Mouse (Mus musculus) retina, adult 2 months (tissue): Measurements from ENCODE around the gene Fam208b.
A peak's percentile ranks its signal among the peaks of the same experiment; 100 is the strongest.

Source experiments
- DNase-seq: peaks from one replicate; pipeline ENCODE4 v3.0.0-alpha.2; 2012; ENCODE audit warnings: low read depth, low spot score

Fam208b gene

DNA sequence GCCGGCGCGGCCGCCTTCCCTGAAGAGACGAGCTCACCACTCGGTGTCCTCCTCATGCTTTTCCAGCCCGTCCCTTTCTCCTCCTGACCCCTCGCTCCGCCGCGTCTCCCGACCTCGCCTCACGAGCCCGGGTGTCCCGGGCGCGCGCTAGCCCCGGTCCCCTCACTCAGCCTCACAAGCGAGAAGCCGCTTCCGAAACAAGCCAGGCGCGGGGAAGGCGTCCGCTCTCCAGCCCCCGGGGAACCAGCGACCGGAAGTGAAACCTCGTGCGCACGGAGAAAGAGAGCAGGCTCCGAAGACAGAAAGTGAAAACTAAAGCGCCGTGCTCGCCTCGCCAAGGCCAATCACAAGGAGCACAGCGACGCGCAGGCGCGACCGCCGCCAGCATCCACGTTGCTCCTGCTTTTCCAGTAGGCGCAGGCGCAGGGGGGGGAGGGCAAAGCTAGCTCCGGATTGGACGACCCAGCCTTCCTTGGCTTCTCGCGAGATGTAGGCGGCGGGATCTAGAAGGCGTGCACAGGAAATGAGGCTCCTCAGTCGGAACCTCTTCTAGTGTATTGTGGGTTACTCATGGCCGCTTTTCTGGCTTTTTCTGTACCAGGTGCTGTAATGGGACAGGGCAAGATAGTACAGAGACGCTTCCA lies at the start of gene Fam208b:
Gene Fam208b (minus strand): TSS at position 314 of the 644 bp plus-strand sequence.
- peak; percentile 98 for DNase-seq

DNA sequence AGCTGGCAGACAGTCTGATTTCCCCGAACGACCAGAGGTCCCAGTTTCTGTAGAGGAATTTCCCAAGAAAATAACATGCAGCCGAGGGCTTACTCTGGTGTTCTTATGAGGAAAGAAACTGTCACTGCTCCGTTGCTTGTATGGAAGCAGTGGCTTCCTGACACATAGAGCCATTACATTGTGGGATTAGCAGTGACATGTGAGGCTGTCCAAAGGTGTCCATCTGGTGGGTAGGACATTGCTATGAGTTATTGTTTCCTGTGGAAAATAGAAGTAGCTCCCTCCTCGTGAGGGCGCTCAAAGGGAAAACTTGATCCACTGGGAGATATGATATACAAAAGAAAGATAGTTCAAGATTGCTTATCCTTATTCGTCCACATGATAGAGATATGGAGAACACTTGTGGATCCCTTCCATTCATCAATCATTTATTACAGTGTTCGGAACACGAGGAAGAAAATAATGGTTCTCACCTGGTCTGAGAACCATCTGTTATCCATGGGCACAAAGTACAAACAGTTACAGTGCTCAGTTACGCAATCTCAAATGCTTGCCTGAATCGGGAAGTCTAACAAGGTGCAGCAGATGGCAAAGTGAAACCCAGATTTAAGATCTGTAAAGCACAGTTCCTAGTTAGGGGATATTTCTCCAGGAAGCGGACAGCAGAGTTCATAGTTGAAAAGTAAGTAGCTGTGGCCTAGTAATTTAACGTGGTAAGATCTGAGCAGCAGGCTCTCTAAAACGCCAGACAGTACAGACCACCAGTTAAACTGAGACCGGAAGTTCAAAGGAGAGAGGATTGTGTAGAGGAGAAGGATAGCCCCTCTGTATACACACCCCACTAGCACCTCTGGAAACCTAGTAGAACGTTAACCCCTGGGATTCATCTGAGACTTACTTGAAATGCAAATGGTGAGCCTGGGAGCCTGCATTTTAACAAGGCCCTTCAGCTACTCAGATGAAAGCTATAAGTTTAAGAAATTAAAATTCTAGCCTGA lies 48.6 kb upstream of the Fam208b start:
- DNase-seq: no peak

DNA sequence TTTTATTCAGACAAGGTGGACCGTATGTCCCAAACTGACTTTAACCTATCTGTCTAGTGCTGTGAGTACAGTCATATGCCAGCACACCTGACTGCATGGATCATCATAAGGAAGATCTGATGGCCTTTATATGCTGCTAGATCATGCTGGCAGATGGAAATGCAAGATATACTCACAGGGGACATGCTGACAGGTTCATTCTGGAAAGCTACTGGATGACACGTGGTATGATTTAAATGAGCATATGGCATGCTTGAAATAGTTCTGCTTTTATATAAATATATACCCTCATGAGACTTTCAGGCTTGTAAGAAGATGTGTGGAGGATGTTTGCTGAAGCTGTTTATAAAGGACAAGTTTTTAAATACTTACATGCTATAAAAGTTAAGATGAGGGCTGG lies 43.5 kb upstream of the Fam208b start:
- no peak for DNase-seq

DNA sequence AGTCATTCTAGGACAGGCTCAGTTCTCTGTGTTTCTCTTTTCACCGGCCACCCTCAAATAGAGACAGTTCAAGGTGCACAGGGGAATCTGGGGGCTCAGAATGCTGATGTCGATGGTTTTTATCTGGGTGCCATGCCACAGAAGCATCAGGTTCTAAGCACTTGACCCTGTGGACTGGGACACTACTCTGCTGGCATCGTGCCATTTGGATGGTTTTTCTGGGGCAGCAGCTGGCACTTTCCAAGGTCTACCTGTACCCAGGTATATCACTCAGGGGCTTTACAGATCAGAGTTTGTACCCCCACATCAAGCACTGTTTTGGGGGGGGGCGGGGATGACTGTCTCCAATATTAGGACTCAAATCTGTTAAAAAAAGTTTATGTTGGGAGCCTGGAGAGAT lies 39.7 kb upstream of the Fam208b start:
- DNase-seq: no peak

DNA sequence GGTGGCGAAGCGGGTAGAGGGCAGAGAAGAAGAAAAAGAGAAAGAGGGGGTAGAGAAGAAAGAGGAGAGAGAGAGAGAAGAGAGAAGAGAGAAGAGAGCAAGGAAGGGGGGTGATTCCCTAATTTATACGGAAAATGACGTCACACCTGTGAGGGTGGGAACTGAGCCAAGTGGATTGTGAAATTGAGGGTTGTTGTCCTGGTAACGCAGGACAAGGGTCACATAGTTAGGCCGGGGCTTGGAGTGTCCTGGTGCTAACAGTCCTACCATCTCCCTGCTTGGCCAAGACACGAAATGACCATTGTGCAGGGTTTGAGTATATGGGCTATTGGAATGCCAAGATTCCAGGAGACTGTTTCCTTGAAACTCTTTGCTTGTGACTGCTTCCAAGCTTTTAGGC lies 35.7 kb upstream of the Fam208b start:
- no peak for DNase-seq

DNA sequence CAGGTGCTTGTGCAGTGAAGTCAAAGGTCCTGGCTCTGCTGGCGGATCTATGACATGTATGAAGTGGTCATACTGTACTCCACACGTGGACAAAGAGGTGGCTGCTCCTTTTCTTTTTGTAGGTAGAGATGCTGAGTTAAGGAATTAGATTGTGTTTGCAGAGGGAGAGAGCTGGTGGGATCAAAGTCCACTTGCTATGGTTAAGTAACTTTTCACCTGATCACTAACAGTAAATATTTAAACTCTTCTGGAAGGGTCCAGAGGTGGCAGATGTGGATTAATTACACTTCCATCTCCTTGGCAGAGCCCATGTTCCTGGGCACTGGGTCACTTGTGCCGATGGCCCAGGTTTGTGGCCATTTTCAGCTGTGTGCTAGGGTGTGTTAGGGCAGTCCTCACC lies 35.0 kb upstream of the Fam208b start:
- no peak for DNase-seq

DNA sequence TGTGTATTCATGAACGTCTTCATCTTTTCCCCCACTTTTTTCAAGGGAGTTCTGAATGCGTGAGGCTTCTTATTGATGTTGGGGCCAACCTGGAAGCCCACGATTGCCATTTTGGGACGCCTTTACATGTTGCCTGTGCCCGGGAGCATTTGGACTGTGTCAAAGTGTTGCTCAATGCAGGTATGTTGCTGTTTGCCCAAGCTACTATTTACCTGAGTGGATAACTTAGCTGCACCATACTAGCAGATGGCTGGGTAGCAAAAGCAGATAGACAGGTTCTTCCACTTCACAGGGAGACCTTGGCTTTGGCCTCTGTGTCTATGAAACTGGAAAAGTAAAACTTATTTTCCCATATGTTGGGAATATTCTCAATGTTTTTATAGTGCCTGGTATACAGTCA lies 34.0 kb upstream of the Fam208b start:
- DNase-seq: no peak

DNA sequence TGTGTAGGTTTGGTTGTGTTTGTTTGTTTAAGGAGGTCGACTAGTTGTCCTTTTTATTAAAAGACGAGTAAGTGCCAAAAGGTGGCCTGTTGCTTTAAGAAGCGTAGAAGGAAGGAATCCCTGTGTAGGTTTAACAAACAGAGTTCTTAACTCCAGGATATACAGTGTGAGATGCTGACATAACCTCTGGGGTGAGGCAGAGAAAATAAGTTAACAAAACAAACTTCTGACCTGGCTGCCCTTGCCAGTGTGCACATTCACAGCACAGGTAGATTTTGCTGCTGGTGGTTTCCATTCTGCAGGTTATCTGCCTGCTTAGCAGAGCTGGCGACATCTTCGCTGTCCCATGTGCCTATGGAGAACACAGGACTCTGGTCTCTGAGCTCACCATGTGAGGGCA lies 31.6 kb upstream of the Fam208b start:
- DNase-seq: no peak

DNA sequence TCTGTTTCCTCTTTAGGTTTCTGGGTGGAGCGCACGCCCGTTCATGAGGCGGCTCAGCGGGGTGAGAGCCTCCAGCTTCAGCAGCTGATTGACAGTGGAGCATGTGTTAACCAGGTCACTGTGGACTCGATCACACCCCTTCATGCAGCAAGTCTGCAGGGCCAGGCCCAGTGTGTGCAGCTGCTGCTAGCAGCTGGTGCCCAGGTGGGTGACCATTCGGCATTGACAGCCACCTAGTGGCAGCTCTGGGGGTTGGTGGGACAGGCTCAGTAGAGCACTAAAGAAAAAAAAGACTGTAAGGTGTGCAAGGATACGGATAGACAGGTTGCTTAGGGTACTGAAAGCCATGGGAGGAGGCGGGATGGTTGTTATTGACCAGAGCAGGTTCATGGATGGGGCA lies 31.1 kb upstream of the Fam208b start:
- DNase-seq: no peak

DNA sequence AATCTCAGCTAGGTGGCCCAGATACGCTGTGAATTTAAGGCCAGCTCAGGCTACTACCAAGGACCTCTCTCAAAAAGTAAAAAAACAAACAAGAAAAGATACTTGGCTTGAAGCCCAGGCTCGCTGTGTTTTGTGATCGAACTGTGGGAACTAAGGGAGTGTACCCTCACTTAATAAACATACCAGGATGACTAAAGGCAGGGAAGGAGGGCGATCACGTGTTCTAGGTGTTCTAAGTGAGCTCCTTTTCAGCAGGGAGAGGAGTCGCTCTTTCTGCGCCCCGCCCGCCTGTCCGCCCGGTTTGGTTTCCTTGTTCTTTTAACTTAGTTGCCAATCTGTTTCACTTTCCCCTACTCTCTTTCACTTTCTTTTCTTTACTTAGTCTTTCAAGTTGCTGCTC lies 25.9 kb upstream of the Fam208b start:
- no peak for DNase-seq

DNA sequence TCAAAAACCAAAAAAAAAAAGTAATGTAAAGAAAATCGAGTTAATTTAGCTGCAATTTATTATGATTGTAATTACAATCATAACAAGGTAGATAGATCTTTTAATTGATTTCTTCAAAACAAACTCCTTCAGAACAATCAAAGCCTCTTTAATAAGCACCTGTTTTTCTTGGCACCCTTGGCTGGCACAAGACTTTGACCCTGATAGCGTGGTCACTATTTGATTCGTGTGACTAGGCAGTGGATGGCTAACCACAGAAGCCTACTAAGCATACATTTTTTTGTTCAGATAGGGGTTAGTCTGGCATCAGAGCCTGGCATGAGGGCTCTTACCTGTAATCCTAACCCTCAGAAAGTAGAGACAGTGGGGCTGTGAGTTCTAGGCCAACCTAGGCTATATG lies 24.2 kb upstream of the Fam208b start:
- DNase-seq: no peak

DNA sequence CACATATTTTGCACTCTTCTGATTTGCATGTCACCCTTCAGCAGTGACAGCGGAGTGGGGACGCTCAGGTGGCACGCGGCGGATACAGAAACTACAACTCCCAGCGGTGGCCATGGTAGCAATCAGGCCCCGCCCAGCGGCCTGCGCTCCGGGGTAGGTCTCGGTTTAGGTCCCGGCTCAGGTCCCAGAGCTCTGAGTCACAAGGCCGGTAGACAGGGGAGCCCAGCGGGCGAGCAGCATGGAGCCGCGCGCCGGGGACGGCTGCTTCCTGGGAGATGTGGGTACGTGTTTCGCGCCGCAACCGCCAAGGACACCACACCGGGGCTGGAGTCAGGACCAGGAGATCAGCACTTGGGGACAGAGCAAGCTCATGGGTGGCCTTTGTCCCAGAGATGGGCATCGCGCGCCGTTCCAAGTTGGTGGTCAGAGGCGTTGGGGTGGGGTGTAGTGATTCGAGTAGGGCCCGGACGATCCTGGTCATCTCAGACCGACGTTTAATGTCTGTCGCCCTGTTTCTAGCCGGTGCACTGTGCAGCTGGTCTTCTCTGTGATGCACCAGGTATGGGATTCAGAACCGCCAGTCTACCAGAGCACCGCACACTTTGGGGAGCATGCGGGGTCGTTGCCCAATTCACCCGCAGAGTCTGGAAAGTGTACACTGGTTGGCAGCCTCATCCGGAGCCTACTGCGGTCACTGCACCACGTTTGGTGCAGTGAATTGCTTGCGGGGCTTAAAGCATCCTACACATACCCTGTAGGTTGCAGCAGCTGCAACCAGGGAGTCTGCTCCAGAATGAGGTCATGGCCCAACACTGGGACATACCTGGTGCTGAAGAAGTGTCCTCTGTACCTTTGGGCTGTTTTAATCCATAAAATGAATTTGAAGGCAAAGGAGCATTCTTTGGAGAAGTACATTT lies 23.2 kb upstream of the Fam208b start, which contains the start of gene Asb13:
Gene Asb13 (plus strand): TSS at position 138 of the 917 bp plus-strand sequence.
- peak; percentile 68 for DNase-seq

DNA sequence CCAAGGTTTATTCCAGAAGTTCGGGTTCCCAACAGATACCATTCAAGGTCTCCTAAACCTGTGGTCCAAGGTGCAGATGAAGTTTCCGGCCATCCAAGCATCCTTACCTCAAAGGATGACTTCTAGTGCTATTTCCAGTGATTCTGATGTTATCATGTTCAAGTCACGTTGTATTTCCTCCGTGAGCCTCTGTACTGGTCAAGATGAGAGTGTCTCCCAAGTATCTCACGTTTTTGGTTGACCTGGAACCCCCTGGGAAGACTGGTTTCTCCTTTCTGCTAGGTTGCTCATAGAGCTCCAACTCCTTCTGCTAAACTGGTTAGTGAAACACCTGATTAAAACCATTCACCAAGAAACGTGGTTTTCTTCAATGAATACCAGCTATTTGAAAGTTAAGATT lies 22.2 kb upstream of the Fam208b start:
- no peak for DNase-seq

DNA sequence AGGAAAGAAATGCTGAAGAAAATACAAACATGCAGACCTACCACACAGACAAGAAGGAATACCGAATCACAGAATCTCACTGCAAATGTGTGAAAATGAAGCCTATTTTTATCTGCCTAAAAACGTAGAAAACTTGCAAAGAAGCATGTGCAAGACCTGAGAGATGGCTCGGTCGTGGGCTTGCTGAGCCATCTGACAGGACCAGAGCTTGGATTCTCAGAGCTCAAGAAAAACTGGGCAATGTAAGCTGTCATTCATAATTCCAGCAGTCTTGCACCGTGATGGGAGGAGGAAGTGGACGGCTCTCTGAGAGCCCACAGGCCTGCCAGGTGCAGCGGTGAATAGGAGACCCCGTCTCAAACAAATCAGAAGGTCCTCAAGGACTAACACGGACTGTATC lies 21.6 kb upstream of the Fam208b start:
- no peak for DNase-seq

DNA sequence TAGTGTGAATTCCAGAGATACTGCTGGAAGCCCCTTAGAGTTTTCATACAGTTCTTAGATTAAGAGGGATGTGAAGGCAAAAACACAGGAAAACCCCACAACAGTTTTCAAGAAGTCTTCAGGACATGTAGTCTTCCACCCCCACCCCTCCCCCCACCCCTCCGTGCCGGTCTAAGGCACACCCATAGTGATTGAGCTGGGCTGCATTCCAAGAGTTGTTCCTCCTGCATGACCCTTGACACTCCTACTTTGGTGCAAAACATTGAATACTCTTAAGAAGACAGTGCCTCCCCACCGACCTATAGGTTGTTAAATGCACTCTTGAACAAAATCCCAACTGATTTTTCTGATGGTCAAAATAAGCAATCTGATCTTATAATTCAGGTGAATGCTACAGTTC lies 17.2 kb upstream of the Fam208b start:
- DNase-seq: no peak

DNA sequence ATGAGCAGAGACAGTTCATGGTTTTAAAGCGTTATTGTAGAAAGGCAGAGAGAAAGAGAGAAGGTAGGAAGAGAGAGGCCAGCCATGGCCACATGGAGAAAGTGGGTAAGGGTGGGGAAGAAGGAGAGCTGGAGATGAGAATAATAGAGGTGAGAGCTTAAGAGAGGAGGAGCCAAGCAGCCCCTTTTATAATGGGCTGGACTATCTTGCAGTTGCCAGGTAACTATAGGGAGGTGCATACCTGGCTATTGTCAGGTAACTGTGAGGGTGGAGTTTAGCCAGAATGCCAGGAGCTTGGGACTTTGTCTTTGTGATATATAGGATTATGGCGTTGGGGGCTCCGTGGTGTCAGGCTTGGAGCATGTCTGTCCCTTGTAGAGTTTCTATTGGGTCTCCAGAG lies 16.2 kb upstream of the Fam208b start:
- DNase-seq: no peak

DNA sequence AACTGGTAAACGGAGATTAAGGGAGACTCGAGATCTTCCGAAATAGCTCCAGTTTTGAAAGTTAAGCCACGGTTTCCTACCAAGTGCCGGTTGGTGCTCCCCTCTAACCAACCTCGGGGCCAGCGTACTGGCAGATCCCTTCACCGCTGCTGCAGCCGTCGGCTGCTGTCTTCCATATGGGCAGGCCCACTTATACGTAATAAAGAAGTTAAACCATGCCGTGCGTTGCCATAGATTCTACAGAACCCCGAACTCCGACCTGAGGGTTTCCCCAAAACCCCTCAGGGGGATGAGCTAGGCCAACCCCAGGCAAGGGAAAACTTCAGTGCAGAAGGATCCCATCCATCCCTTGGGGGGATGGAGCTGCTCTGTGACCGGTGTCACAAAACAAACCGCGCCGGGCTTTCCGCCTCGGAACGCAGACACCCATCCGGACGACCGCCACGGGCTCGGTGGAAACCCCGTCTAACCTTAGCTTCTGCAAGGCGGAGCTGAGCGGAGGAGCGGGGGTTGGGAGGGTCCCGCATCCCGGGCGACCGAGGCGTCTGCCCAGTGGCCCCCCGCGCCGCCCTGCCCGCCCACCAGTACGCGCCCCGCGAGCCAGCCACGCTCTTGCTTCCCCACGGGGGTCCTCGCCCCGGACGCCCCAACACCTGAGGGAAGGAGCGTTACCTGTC lies 652 bp downstream of the Fam208b start:
- no peak for DNase-seq

DNA sequence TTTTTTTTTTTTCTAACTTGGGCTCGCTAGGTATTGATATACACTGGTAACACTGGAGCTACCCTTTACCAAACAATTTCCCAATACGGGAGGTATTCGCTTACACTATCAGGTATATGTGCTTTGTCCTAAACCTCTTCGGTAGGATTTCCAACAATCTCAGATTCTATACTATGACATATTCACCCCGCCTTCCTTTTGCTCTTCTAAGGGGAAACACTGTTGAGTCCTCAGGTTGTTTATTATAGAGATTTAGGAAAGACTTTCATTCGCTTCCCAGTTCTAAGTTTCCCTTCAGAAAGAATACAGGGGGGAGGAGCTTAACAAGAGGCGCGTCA lies 1.2 kb downstream of the Fam208b start:
- DNase-seq: no peak

DNA sequence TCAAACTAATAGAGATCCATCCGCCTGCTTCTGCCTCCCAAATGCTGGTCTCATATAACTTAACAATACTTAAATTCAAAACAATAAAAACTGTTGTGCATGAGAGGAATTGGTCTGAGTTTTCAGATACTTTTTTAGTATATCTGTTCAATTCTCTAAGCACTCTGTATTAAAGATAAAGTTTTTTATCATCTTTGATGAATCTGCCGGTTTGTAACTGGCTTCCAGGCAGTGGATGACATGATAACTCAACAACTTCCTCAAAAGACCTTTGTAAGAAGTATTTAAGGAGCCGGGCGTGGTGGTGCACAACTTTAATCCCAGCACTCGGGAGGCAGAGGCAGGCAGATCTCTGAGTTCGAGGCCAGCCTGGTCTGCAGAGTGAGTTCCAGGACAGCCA lies 14.7 kb downstream of the Fam208b start:
- DNase-seq: no peak

DNA sequence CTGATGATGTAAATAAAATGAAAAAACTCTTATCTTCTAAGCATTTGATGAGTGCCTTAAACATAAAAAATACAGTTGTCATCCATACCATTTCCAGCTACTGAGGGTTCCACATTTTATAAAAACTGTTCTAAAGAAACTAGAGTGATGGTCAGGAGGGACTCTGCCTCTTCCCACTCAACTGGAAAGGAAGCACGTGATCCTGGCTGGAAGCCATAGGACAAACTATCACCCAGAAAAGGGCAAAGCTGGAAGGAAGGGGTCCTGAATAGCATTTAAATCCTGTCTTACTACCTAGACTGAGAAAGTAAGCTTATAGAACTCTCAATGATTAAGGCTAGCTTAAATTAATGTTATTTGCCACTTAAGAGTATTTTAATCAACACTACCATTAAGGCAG lies 16.6 kb downstream of the Fam208b start:
- no peak for DNase-seq

DNA sequence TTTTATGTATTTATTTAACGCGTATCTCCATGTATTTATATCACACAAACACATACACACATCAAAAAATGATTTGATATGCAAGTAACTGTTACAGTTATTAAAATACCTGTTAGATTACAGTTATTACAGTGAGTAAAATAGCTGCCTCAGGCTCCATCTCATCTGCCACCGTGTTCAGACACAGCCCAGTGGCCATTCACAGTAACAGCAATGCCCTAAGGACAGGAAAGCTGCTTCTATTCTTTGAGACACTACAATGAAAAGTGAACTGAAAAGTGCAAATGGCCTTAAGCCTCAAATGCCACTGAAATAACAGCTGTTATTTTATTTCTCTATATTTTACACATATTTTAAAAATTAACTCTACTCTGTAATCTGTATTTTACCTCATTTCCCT lies 20.1 kb downstream of the Fam208b start:
- no peak for DNase-seq
